Mouse (Mus musculus) gastrocnemius, postnatal 4 days (tissue): ENCODE results near the gene Hes1. TPM values are rescaled to one million over a fixed set of nuclear protein-coding genes. Genes with fewer than 3 reads are reported as not detected.
"Not testable (repeated sequence)": the region's sequence is repeated elsewhere in the genome, so short reads cannot be mapped to it uniquely, and the experiment has no call there.

ENCODE experiments used
- DNase-seq, 2 experiments: peaks; one replicate each; pipeline ENCODE4 v3.0.0; 2021 to 2022; ENCODE audit warnings: low spot score in 2 of 2, mixed read lengths in 2 of 2
- total RNA-seq, 2 experiments: library from RNA; stranded (reverse); gene quantifications; 2 replicates each; pipeline ENCODE4 v1.2.3; 2021

Hes1 gene
- total RNA-seq, 2 experiments from 2014 or later: 29.5 to 30.0 TPM

DNA sequence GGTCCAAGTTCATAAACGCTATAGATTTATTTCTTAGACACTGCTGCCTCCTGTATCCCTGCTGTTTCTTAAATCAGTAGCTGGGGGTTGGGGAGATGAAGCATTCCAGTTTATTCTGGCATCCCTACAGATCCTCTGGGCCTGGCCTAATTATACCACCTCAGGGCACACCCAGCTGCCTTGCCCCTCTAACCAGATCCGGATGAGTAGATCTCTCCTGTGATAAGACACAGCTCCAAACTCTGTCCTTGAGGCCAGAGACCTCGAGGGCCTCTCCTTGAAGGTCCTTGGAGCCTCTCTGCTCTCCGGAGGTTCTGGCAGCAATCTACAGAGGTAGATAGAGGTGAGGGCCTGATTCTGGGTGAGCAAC, 5.4 kb downstream of the Hes1 start:
- no peak for DNase-seq

DNA sequence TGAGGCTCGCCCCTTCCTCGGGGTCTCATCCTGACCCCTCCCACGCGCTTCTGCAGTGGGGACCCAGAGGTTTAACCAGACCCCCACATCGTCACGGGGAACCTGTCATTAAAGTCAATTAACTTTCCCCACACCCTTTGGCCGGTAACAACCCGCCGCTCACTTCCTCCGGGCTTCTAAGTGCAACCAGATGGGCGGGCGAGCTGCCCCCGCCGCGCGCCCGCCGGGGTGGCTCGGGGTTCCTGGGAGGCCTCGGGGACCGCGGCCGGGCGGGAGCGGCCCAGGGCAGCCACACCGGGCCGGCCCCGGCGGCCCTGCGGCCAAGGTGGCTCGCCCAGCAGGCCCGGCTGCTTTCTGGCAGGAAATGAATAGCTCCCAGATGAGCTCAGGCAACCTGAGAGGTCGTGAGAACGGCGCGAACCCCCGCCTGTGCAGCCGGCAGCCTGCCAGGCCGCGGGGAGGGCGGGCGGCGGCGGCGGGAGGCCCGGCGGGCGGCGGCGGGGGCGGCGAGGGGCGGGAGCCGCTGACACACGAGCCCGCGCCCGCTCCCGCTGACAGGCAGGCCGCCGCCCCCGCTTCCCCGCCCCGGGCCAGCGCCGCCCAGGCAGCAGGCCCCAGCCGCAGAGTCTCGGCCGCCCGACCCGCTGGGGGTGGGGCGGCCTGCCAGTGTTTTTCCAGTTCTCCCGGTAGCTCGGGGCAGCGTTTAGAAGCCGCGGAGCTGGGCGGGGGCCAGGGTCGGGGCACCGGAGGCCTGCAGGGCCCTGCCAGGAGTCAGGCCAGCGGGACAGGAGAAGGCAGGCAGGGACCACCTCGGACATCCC, 6.0 kb downstream of the Hes1 start:
- DNase-seq: peak; percentile 79 to 86

DNA sequence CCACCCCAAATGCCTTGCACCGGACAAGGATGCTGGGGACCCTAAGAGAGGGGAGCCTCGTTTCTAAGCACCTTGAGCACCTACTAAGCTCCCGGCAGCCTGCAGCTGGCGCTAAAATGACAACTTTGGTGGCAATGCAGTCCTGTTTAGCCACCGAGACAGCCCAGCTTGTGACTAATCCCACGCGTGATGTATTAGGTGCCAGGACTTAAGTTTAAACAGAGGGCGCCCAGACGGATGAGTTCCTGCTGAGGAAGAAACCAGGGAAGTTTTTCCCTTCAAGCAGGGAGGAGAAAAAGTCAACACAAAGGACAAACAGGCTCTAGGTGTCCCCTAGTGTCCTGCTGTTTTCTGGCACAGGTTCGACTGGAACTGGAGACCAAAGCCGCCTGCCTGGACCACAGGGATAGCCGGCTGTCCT, 6.6 kb downstream of the Hes1 start:
- no peak for DNase-seq

GRCm38 (mm10) chr16:30073317-30073716, 9.1 kb downstream of the Hes1 start:
- DNase-seq: no peak

GRCm38 (mm10) chr16:30081498-30081897, 17.3 kb downstream of the Hes1 start:
- no peak for DNase-seq

DNA sequence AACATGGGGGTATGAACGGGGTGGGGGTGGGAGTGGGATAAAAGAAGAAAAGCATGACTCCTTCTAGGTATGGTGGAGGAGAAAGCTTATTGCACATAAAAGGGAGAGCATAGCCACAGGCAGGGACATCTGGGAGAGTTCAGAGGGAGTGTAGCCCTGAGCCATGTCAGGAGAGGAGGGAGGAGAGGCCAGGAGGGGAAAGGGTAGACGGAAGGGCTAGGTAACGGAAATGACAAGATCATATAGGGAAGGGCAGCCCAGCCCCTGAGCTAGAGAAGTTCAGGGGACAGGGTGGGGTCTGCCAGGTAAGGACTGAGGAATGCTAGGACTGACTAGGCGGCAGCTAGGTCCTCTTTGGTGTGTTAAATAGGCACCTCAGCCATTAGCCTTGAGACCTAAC, 17.8 kb downstream of the Hes1 start:
- DNase-seq: no peak

GRCm38 (mm10) chr16:30082965-30083364, 18.8 kb downstream of the Hes1 start:
- no peak for DNase-seq

DNA sequence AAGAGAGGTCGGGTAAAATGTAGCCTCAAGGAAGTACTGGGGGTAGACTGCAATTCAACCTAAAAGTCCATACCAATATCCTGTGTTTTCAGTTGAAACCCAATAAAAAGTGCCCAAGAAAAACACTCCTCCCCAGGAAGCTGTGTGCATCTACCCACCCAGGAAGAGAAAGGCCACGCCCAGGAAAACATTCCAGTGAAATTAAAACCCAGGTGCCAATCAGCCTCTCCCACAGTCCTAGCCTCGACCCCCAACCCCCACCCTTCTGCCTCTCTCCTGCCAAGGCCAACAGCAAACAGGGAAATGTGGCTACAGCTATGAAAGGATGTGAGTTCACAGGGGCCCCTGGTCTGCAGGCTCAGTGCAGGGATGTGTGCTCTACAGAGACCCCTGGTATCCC, 19.4 kb downstream of the Hes1 start:
- DNase-seq: no peak

DNA sequence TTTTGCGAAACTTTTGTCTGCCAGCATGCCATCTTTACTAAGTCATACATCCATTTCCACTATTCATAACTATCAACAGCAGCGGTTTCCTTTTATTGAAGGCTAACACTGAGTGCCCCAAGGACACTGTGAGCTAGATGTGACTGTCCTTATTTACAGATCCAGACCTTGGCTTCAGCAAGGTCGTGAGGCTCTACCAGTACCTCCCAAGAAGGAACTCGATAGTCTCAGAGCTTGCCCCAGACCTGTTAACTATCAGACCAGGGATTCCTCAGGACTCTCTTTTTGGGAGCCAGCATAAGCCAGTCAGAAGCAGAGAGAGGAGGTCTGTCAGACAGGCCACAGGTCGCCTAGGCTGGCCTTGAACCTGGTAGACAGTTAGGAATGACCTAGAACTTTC, 24.5 kb downstream of the Hes1 start:
- DNase-seq: no peak

GRCm38 (mm10) chr16:30090200-30090865, 26.1 kb downstream of the Hes1 start:
- DNase-seq: no peak

- no peak for DNase-seq
Measured at GRCm38 (mm10) chr16:30096050-30096449, 31.9 kb downstream of the Hes1 start.

DNA sequence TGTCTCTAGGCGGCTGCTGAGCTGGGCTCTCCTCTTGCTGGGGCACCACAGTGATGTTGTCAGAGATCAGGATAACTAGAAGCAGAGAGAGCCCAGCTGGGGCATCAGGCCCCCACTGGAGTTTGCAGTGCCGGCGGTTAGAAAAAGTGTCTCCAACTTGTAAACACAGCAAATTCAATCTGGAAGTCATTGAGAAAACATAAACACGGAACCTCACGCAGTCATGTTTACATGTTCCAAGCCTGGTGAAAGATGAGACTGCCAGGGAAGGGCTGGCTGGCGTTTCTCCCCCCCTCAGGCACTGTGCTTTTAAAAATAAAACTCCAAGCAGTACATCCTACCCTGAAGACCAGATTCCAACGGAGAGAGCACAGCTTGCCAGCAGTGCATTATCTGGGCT, 32.3 kb downstream of the Hes1 start:
- no peak for DNase-seq

GRCm38 (mm10) chr16:30099124-30099523, 34.9 kb downstream of the Hes1 start:
- no peak for DNase-seq

GRCm38 (mm10) chr16:30102149-30102915, 38.1 kb downstream of the Hes1 start:
- no peak for DNase-seq

- DNase-seq: no peak
Measured at GRCm38 (mm10) chr16:30102982-30103381, 38.8 kb downstream of the Hes1 start.

GRCm38 (mm10) chr16:30103495-30103894, 39.3 kb downstream of the Hes1 start:
- DNase-seq: no peak

DNA sequence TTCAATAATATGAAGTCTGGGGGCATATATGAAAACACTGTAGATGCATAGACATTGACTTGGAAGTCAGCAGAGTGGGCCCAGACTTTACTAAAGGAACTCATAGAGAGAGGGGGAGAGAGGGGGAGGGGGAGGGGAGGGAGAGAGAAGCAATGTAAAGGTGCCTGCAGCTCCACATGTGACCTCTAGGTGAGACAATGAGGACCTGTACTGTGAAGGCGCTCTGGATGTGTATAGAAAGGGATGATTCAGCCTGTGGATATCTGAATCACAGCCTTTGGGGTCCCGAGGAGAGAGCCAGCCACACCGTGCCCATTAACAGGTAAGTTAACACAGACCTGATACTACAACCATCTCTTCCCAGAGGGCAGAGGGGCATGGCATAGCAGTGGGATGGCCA, 40.2 kb downstream of the Hes1 start:
- no peak for DNase-seq

DNA sequence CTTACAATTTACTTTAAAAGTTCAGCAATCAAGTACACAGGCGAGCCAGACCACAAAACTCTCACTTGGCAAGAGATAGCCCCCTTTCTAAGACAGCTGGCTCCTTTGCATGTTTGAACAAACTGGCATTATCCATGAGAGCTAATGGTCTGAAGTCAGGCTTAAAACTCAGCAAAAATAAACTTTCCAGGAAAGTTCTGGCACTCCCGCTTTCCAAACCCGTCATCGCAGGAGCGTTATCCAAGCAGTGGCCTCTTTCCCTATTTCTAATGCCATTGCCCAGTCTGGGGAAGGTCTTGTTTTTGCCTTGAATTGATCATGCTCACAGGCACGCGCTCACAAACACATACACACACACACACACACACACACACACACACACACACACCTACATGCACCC, 41.3 kb downstream of the Hes1 start:
- no peak for DNase-seq

GRCm38 (mm10) chr16:30108167-30108566, 44.0 kb downstream of the Hes1 start:
- DNase-seq: not testable (repeated sequence)

GRCm38 (mm10) chr16:30110466-30110865, 46.3 kb downstream of the Hes1 start:
- DNase-seq: no peak

GRCm38 (mm10) chr16:30111069-30111468, 46.9 kb downstream of the Hes1 start:
- no peak for DNase-seq

DNA sequence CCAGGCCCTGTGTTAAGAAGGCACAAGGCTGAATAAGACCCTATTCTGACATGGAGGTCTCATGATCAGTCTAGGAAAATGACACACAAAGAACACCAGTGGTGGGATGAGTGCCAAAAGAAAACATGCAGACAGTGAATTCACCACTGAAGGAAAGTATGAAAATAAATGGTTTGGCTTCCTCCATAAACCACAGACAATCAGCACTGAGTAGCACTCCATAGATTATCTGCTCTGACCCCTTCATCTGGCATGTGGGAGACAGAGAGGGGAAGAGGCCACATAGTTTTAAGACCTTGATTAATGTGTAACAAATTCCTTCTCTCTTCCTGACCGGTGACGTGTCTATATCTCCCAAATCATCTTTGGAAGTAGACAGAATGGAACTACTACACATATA, 47.4 kb downstream of the Hes1 start:
- no peak for DNase-seq
